Mouse (Mus musculus) brain, adult 10 weeks (tissue): ENCODE results near the gene Galk1. TPM values are rescaled to one million over a fixed set of nuclear protein-coding genes. Genes with fewer than 3 reads are reported as not detected.

Experiments used
- polyA plus RNA-seq: library from polyadenylated mRNA; stranded (reverse); fragments of 350-450 nt; fragmentation: Illumina TruSeq; extraction: RNeasy Lipid Tissue Mini Kit (QIAGEN cat#74804); gene quantifications from one replicate; pipeline ENCODE4 v1.2.3, GENCODE M21; 2015; ENCODE audit warnings: low read depth, low replicate concordance

Gene Galk1
- polyA plus RNA-seq = 17.0 TPM

GRCm38 (mm10) chr11:116012262-116012947 is at the start of gene Galk1:
TSS of gene Galk1 (minus strand) at chr11:116012719.

GRCm38 (mm10) chr11:116030088-116030897 is 17.8 kb upstream of the Galk1 start, which contains the start of gene Unk:
TSS of gene Unk (plus strand) at chr11:116030322.

GRCm38 (mm10) chr11:116027756-116028155 is 15.2 kb upstream of the Galk1 start, which contains the start of gene H3f3b:
TSS of gene H3f3b (minus strand) at chr11:116027962.

GRCm38 (mm10) chr11:115974309-115975082 is 38.0 kb downstream of the Galk1 start, which contains the start of gene Itgb4:
TSS of gene Itgb4 (plus strand) at chr11:115974709.

Other genes with a start within 250 kb of the Galk1 start
- 27.0 TPM for gene Tmem94, start 247.3 kb downstream of the Galk1 start, polyA plus RNA-seq
- gene Caskin2, start 199.1 kb downstream of the Galk1 start, polyA plus RNA-seq = 13.2 TPM
- 10.9 TPM for gene Tsen54, start 198.0 kb downstream of the Galk1 start, polyA plus RNA-seq
- gene Llgl2, start 188.7 kb downstream of the Galk1 start, polyA plus RNA-seq = 5.6 TPM
- gene Myo15b, start 154.3 kb downstream of the Galk1 start, polyA plus RNA-seq = 0.82 TPM
- gene Smim5, start 112.8 kb downstream of the Galk1 start, polyA plus RNA-seq = 0.70 TPM
- gene Smim6, start 100.7 kb downstream of the Galk1 start, polyA plus RNA-seq = not detected
- 55.3 TPM for gene Sap30bp, start 79.4 kb downstream of the Galk1 start, polyA plus RNA-seq
- gene Recql5, start 79.2 kb downstream of the Galk1 start, polyA plus RNA-seq = 19.8 TPM
- gene Itgb4, start 38.0 kb downstream of the Galk1 start, polyA plus RNA-seq = 8.7 TPM
- gene H3f3b, start 15.2 kb upstream of the Galk1 start, polyA plus RNA-seq = 240 TPM
- 13.7 TPM for gene Unk, start 17.6 kb upstream of the Galk1 start, polyA plus RNA-seq
- 0.76 TPM for gene Unc13d, start 65.2 kb upstream of the Galk1 start, polyA plus RNA-seq
- gene Wbp2, start 74.3 kb upstream of the Galk1 start, polyA plus RNA-seq = 423 TPM
- gene Trim47, start 114.5 kb upstream of the Galk1 start, polyA plus RNA-seq = 4.4 TPM
- gene Trim65, start 118.4 kb upstream of the Galk1 start, polyA plus RNA-seq = 3.2 TPM
- gene Mrpl38, start 126.1 kb upstream of the Galk1 start, polyA plus RNA-seq = 64.8 TPM
- 37.6 TPM for gene Fbf1, start 155.4 kb upstream of the Galk1 start, polyA plus RNA-seq
- gene Ten1, start 186.1 kb upstream of the Galk1 start, polyA plus RNA-seq = 58.6 TPM
- gene Acox1, start 186.3 kb upstream of the Galk1 start, polyA plus RNA-seq = 119 TPM
- gene Evpl, start 225.4 kb upstream of the Galk1 start, polyA plus RNA-seq = 1.3 TPM